Mouse (Mus musculus) spleen, postnatal 10 days (tissue): ENCODE results near the gene Xpnpep1.
A peak's percentile ranks its signal among the peaks of the same experiment; 100 is the strongest.

ENCODE experiments used
- DNase-seq, 2 experiments: peaks; one replicate each; pipeline ENCODE4 v3.0.0; 2021 to 2022; ENCODE audit warnings: low spot score in 2 of 2

Xpnpep1 gene

GRCm38 (mm10) chr19:52992880-52993440 lies 47.1 kb downstream of the Xpnpep1 start:
- peak in 1 of 2 experiments; percentile 43 for DNase-seq

GRCm38 (mm10) chr19:52991924-52992323 lies 48.1 kb downstream of the Xpnpep1 start:
- DNase-seq = no peak

GRCm38 (mm10) chr19:52979020-52979711 lies 60.8 kb downstream of the Xpnpep1 start:
- no peak for DNase-seq

GRCm38 (mm10) chr19:52975564-52976185 lies 64.3 kb downstream of the Xpnpep1 start:
- DNase-seq = peak; percentile 60 to 80

- no peak for DNase-seq
Observed at GRCm38 (mm10) chr19:52966339-52966738, 73.7 kb downstream of the Xpnpep1 start.

GRCm38 (mm10) chr19:52962745-52963144 lies 77.3 kb downstream of the Xpnpep1 start:
- no peak for DNase-seq

- DNase-seq = peak in 1 of 2 experiments; percentile 39
Observed at GRCm38 (mm10) chr19:52922678-52923495, 117.1 kb downstream of the Xpnpep1 start.

GRCm38 (mm10) chr19:52904182-52904581 lies 135.8 kb downstream of the Xpnpep1 start:
- DNase-seq = no peak

GRCm38 (mm10) chr19:52891807-52892442 lies 148.1 kb downstream of the Xpnpep1 start:
- no peak for DNase-seq
